Mouse (Mus musculus) midbrain, embryonic 16.5 days (tissue): ENCODE results near the gene Gan. TPM values are rescaled to one million over a fixed set of nuclear protein-coding genes. Genes with fewer than 3 reads are reported as not detected.
A peak's percentile ranks its signal among the peaks of the same experiment; 100 is the strongest.

Experiments used
- ATAC-seq: fragments of 200-750 bp; cut with Nextera tagmentation; 2 replicates; pipeline ENCODE4 v1.8.0; 2017; ENCODE audit warnings: moderate TSS enrichment
- H3K27ac ChIP-seq: fragments of 300-500 bp; sonication (generic); 2 replicates; pipeline ENCODE4 v1.5.1; 2014; ENCODE audit warnings: mild to moderate bottlenecking, low read length, mixed read lengths
- H3K27me3 ChIP-seq: fragments of 300-500 bp; sonication (generic); 2 replicates; pipeline ENCODE4 v1.6.1; 2014; ENCODE audit warnings: low read depth, low read length, mixed read lengths; ENCODE audit not compliant: control insufficient read depth, insufficient read depth
- H3K36me3 ChIP-seq: fragments of 300-500 bp; sonication (generic); 2 replicates; pipeline ENCODE4 v1.6.1; 2014; ENCODE audit warnings: mild to moderate bottlenecking, low read length, moderate library complexity, mixed read lengths; ENCODE audit not compliant: control insufficient read depth, insufficient read depth
- H3K4me1 ChIP-seq: fragments of 300-500 bp; sonication (generic); 2 replicates; pipeline ENCODE4 v1.6.1; 2014; ENCODE audit warnings: mild to moderate bottlenecking, low read length, mixed read lengths; ENCODE audit not compliant: control insufficient read depth, insufficient read depth
- H3K4me2 ChIP-seq: fragments of 300-500 bp; sonication (generic); 2 replicates; pipeline ENCODE4 v1.6.1; 2014; ENCODE audit warnings: mild to moderate bottlenecking, low read length, mixed read lengths
- H3K4me3 ChIP-seq: fragments of 300-500 bp; sonication (generic); 2 replicates; pipeline ENCODE4 v1.5.1; 2014; ENCODE audit warnings: low read depth, mild to moderate bottlenecking, low read length, moderate library complexity, mixed read lengths
- H3K9ac ChIP-seq: fragments of 300-500 bp; sonication (generic); 2 replicates; pipeline ENCODE4 v1.6.1; 2014; ENCODE audit warnings: low read depth, low read length, mixed read lengths
- H3K9me3 ChIP-seq: fragments of 300-500 bp; sonication (generic); replicated peaks from 2 replicates; pipeline ENCODE4 v1.6.1; 2014; ENCODE audit warnings: mild to moderate bottlenecking, low read length, mixed read lengths; ENCODE audit not compliant: control insufficient read depth, poor library complexity, severe bottlenecking
- WGBS: fragments of 180-500 bp; shearing (Covaris S2); extraction: QIAGEN DNeasy Blood & Tissue Kit; methylation state at CpG from one replicate; pipeline ENCODE4 v1.1.7; 2014; 5-methylcytosine and 5-hydroxymethylcytosine counted together
- polyA plus RNA-seq: library from polyadenylated mRNA; unstranded; fragments of >200 nt; fragmentation: Nextera tagmentation; extraction: Ambion mirVana; gene quantifications from 2 replicates; pipeline ENCODE4 v1.2.1, GENCODE M21; 2015

Gan gene
- polyA plus RNA-seq, 1 experiment from 2014 or later, result 3.4 TPM

DNA sequence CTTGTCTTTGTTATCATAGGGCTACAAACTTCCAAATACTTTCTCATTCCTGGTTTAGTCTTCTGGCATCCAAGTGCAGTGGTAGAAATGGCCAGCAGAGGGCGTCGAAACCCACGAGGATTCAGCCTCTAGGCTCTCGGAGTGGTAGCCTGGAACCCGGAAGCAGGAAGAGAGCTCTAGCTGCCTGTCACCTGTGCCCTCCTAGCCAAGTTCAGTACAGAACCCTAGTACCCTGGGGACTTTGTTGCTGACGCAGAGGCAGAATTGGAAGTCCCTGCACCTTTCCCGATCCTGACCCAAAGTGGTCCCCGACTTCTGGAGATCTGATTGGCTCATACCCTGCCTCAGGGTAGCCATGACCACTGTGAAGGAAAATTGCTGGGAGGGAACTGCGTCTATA is 66.7 kb downstream of the Gan start:
- peak; percentile 76 for ATAC-seq
- H3K36me3 ChIP-seq, result no peaks in the 10 kb centered on the region
- peak overlapping the region; percentile 29 for H3K4me3 ChIP-seq
- no peaks in the 10 kb centered on the region for H3K9me3 ChIP-seq
- no peaks in the 10 kb centered on the region for H3K4me1 ChIP-seq
- no peak overlapping the region for H3K9ac ChIP-seq
- H3K27me3 ChIP-seq, result no peaks in the 10 kb centered on the region
- WGBS, result 10% methylated on average over 9 of the region's 9 CpGs
- peak overlapping the region; percentile 54 for H3K4me2 ChIP-seq
- H3K27ac ChIP-seq, result no peak overlapping the region

DNA sequence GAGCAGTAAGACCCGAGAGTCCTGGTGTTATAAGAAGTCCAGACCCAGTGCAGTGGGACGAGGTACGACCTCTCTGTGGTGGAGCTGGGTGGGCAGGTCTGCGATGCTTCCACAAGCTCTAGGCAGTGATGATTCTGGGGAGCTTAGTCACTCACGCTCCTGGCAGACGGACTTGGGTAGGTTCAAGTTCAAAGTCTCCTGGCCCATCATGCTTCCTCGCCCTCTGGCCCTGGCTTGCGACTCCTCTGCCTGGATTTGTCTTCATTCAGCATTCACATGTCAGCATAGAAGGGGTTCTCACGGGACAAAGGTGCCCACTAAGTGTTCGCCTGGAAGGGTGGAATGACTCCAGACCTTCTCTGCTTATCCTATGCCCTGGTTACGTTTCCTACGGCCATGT is 68.4 kb downstream of the Gan start:
- Histone ChIP-seq H3K9ac (no peak overlapping the region), H3K9me3 (no peaks in the 10 kb centered on the region), H3K36me3 (no peaks in the 10 kb centered on the region), H3K27me3 (no peaks in the 10 kb centered on the region), H3K4me1 (no peaks in the 10 kb centered on the region), H3K4me2 (no peak overlapping the region), H3K27ac (no peak overlapping the region), H3K4me3 (no peak overlapping the region)
- 86% methylated on average over 12 of the region's 12 CpGs for WGBS
- no peak for ATAC-seq

DNA sequence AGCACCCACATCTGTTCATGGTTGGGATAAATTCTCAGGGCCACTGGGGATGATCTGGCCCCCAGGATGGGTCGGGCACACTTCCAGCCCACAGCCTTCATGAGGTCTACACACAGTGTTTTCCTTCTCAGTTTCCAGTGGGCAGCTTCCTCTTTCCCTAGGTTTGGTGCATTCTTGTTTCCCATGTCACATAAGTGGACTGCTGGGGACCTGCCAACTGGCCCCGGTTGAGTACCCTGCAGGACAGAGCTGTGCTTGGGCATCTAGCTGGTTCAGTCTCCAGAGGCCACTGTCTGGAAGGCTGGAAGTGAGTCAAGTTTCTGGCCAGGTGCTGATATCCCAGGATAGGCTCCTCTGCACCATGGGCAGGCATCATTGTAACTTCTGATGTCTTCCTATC is 69.4 kb downstream of the Gan start:
- ATAC-seq, result no peak
- 80% methylated on average over 2 of the region's 2 CpGs for WGBS
- no peak overlapping the region for H3K27ac ChIP-seq
- H3K27me3 ChIP-seq, result no peaks in the 10 kb centered on the region
- H3K36me3 ChIP-seq, result no peaks in the 10 kb centered on the region
- H3K4me1 ChIP-seq, result no peaks in the 10 kb centered on the region
- H3K4me3 ChIP-seq, result no peak overlapping the region
- no peak overlapping the region for H3K4me2 ChIP-seq
- H3K9me3 ChIP-seq, result no peaks in the 10 kb centered on the region
- no peak overlapping the region for H3K9ac ChIP-seq

DNA sequence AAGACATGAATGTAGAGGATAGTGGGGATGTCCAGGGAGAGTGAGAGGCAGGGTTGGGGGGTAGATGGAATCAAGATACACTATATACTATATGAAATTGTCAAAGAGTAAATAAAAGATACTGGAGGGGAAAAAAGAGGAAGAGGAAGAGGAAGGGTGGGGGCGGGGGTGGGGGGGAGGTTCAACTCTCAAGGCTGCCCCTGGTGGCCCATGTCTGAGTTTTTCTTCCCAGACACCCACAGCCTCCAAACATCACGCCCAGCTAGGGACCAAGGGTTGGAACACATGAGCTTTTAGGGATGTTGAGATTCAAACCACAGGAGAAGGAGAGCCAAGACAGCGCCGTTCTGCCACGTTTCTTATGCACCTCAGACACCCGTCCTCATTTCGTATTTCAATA is 75.3 kb downstream of the Gan start:
- Histone ChIP-seq H3K9me3 (no peaks in the 10 kb centered on the region), H3K4me1 (no peaks in the 10 kb centered on the region), H3K4me2 (no peak overlapping the region), H3K27ac (no peak overlapping the region), H3K36me3 (no peaks in the 10 kb centered on the region), H3K9ac (no peak overlapping the region), H3K4me3 (no peak overlapping the region), H3K27me3 (no peaks in the 10 kb centered on the region)
- ATAC-seq, result no peak
- WGBS, result 80% methylated on average over 7 of the region's 7 CpGs

DNA sequence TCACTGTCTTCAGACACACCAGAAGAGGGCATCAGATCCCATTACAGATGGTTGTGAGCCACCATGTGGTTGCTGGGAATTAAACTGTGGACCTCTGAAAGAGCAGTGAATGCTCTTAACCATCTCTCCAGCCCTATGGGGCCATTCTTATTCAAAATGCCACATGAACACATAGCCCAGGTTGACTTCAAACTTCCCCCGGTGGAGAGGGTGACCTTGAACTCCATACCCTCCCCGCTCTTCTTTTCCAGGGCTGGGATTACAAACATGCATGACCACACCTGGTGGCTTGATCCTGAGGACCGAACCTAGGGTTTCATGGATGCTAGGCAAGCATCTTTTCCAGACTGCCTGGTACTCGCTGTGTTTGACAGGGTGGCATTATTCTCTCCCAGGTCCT is 78.6 kb downstream of the Gan start:
- Histone ChIP-seq H3K36me3 (no peaks in the 10 kb centered on the region), H3K9me3 (no peaks in the 10 kb centered on the region), H3K4me1 (no peaks in the 10 kb centered on the region), H3K27me3 (no peaks in the 10 kb centered on the region), H3K4me2 (no peak overlapping the region), H3K4me3 (no peak overlapping the region), H3K27ac (no peak overlapping the region), H3K9ac (no peak overlapping the region)
- ATAC-seq, result no peak
- 96% methylated on average over 4 of the region's 4 CpGs for WGBS

DNA sequence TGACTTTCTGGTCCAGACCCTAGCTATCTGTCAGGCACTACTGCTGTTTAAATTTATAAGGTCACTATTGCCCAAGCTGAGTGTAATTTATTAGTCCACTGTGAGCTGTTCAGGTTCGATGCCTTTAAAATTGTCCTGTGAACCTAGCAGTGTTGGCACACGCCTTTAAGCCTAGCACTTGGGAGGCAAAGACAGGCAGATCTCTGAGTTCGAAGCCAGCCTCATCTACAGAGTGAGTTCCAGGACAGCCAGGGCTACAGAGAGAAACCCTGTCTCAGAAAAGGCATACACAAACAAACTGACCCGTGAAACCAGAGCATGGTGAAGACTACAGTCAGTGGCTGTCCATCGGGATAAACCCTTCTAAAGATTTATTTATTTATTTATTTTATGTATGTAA is 82.4 kb downstream of the Gan start:
- no peak overlapping the region for H3K4me2 ChIP-seq
- H3K4me1 ChIP-seq, result no peaks in the 10 kb centered on the region
- WGBS, result 92% methylated on average over 5 of the region's 5 CpGs
- no peaks in the 10 kb centered on the region for H3K9me3 ChIP-seq
- no peaks in the 10 kb centered on the region for H3K27me3 ChIP-seq
- H3K36me3 ChIP-seq, result no peaks in the 10 kb centered on the region
- H3K4me3 ChIP-seq, result no peak overlapping the region
- ATAC-seq, result no peak
- H3K27ac ChIP-seq, result no peak overlapping the region
- H3K9ac ChIP-seq, result no peak overlapping the region

DNA sequence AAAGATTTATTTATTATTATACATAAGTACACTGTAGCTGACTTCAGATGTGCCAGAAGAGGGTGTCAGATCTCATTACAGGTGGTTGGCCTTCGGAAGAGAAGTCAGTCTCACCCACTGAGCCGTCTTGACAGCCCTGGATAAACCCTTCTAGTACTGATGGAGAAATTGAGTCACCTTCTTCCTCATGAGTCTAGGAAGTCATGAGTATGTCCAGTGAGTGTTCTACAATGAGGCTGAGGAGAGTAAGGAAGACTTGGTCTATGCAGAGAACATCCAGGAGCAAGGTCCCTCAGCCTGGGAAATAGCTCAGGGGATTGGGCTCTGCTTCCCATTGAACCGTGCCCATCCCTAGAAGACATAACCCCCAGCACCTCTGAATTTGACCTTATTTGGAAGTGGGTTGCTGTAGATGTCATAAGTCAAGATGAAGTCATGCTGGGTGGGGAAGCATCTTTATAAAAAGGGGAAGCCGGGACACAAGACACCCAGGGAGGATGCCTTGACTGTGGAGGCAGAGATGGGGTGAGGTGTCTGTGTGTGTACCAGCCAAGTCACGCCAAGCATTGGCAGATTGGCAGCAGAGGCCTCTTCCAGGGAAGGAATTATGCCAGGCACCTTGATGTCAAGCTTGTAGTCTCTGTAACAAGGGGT is 83.0 kb downstream of the Gan start:
- Histone ChIP-seq H3K27ac (no peak overlapping the region), H3K36me3 (no peaks in the 10 kb centered on the region), H3K4me3 (no peak overlapping the region), H3K27me3 (no peaks in the 10 kb centered on the region), H3K4me2 (no peak overlapping the region), H3K9ac (no peak overlapping the region), H3K9me3 (no peaks in the 10 kb centered on the region), H3K4me1 (no peaks in the 10 kb centered on the region)
- no peak for ATAC-seq
- whole genome bisulfite sequencing, result 86% methylated on average over 5 of the region's 5 CpGs

DNA sequence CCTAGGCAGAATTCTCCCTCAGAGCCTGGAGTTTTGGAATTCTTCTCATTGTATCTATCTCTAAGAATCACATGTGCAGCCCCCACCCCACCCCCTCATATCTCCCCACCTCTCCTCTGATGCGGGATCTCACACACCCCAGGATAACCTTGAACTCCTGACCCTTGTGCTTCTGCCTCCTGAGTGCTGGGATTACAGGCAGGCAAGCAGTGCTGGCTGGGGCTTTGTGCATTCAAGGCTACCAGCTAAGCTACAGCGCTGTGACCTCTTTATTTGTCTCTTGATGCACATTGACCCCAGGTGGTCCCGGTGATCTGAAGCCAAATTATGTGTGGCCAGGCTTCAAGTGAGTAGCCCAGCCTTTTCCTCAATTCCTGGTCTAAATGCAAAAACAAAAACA is 83.9 kb downstream of the Gan start:
- H3K27me3 ChIP-seq, result no peaks in the 10 kb centered on the region
- no peaks in the 10 kb centered on the region for H3K36me3 ChIP-seq
- H3K4me2 ChIP-seq, result no peak overlapping the region
- no peaks in the 10 kb centered on the region for H3K9me3 ChIP-seq
- ATAC-seq, result no peak
- H3K9ac ChIP-seq, result no peak overlapping the region
- no peak overlapping the region for H3K4me3 ChIP-seq
- H3K4me1 ChIP-seq, result no peaks in the 10 kb centered on the region
- H3K27ac ChIP-seq, result no peak overlapping the region
- 13% methylated on average over 3 of the region's 3 CpGs for WGBS

DNA sequence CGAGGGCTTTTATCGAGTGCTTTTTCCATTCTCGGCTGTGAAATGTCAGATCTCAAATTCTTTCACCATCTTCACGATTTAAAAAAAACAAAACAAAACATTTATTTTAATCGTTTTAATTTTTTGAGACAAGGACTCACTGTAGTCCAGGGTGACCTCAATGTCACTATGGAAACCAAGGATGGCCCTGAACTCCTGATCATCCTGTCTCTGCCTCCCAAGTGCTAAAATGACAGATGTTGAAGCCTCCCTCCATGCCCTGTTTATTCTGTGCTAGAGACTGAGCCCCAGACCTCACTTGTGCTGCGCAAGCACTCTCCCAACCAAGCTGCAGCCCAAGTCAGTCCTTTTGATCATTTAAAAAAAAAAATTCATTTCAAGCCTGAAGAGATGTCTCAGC is 84.4 kb downstream of the Gan start:
- H3K27me3 ChIP-seq, result no peaks in the 10 kb centered on the region
- H3K36me3 ChIP-seq, result no peaks in the 10 kb centered on the region
- no peak overlapping the region for H3K4me2 ChIP-seq
- H3K27ac ChIP-seq, result no peak overlapping the region
- ATAC-seq, result no peak
- H3K9ac ChIP-seq, result no peak overlapping the region
- no peaks in the 10 kb centered on the region for H3K4me1 ChIP-seq
- 74% methylated on average over 6 of the region's 6 CpGs for WGBS
- H3K4me3 ChIP-seq, result no peak overlapping the region
- H3K9me3 ChIP-seq, result no peaks in the 10 kb centered on the region
